Mouse (Mus musculus) lung, postnatal 4 days (tissue): ENCODE measurements at regions not wholly inside any gene's neighbourhood (a gene's known extent, or its start where the extent isn't known, plus 50 kb on each side); places are given as distances from the start of the nearest gene placed in this dataset.

Experiments used
- DNase-seq, 2 experiments: peaks; one replicate each; pipeline ENCODE4 v3.0.0; 2021

DNA sequence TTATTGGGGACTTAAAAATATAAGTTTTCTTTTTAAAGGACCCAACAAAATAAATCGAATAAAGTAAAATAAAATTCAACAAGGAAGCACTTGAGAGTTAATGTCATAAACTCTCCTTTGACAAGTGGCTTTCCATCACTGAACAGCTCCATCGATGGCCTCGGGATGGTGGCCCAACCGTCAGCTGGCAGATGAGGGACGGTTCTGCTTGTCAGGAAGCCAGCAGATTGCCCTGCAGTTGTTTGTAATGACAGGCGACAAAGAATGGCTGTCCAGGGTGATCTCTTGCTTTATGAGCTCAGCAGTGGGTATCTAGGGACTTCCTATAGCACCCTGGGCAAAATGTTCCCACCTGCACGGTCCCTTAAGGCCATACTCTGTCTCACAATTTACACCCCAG, 531.7 kb downstream of the Zfp536 start:
- DNase-seq, result no peak

DNA sequence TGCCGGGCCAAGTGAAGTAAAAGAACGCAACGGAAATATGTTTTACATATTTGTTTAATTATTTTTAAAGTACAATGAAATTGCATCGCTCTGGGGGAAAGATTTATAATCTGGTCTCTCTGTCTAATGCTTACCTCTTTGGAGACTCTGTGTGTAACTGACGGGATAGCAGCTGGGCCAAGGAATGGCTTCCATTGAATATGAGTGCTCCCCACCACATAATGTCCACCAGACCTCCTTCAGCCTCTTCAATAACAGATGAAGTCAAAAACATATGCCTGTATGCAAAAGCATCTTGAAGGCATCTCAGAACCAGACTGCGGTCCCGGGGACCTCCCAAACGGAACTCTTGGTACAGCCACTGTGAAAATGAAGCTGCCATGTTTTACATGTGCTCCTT, 531.0 kb downstream of the Zfp536 start:
- no peak for DNase-seq

GRCm38 (mm10) chr7:37246156-37246555, 527.3 kb downstream of the Zfp536 start:
- DNase-seq, result no peak

- DNase-seq, result peak in 1 of 2 experiments; percentile 23
These were observed 519.0 kb downstream of the Zfp536 start for GRCm38 (mm10) chr7:37254431-37254830.

DNA sequence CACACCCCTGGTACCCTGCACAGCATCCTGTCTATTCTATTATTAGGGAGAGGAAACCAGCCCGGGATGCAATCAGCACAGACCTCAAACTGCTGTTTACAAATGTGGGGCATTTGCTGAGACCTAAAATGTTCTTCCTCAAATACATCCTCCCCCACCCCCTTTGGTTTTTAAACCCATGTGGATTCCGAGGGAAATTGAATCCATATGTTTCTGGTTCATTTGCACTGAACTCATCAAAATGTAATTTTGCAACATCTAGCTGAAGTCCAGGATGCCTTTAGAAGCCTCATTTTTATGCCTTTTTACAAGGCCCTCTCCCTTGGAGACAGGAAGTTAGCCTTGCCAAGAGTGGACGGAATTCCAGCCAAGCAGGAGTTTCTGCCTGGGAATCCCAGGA, 517.6 kb downstream of the Zfp536 start:
- DNase-seq, result no peak

DNA sequence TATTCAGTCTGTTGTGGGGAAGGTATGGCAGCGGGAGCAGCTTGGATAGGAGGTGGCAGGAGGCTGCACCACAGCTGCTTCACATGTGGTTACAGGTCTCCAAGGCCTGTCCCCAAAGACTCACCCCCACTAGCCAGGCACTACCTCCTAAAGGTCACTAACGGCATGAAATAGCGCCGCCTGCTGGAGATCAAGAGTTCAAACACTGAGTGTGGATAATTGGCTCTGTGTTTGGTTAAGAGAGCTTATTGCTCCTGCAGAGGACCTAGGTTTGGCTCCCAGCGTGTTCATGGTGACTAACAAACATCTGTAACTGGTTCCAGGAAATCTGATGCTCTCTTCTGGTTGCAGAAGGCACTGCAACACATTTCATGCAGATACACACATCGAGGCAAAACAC, 514.1 kb downstream of the Zfp536 start:
- no peak for DNase-seq

DNA sequence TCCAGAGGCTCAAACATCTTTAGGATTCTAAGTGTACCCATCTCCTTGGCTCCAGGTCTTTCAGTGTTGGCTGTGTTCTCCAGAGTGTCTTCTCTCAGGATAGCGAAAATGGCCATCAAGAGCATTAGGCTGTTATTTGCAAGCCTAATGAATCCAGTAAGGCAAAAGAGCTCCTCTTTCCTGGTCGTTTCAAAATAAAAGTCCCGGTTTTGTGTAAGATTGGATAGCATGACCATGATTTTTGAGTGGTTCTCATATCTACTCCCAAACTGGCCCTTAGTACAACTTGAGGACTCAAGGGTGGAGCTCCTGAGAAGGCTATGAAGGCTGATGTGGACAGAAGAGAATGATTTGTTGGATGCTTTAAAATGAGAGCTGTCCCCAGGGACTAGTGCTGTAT, 510.6 kb downstream of the Zfp536 start:
- no peak for DNase-seq

- DNase-seq, result no peak
These were observed 506.0 kb downstream of the Zfp536 start for GRCm38 (mm10) chr7:37267404-37267803.

DNA sequence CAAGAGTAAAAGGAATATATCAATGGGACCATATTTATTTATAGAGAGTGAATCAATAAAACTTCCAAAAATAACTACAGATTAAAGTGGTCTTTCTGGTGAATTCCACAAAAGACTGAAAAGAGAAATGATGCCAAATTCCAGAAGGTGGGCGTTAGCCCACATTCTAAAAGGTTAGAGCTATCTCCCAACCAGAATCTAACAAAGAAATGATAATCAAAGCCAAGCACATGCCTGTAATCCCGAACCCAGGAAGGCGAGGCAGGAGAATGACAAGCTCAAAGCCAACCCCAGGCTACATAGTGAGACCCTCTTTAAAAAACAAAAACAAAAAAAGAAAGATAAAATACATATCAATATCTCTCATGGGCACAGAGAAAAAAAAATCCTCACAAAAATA, 502.6 kb downstream of the Zfp536 start:
- no peak for DNase-seq

DNA sequence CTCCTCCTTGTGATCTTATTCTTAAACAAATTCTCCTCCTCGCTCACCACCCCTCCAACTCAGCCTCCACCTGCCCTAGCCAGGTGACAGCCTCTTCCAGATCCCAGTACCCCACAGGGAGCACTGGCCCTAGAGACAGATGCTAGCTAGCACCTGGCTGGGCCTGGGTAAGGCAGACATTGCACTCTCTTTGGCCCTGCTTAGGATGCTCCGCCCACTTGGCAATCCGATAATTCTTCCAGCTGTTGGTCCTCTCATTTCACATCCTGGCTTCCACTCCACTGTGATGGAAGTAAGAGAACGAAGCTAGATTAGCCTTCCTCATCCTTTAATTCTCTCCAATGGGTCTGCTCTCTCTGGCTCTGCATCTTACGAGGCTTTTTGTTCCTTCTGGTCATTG, 483.4 kb downstream of the Zfp536 start:
- peak; percentile 13 to 41 for DNase-seq

DNA sequence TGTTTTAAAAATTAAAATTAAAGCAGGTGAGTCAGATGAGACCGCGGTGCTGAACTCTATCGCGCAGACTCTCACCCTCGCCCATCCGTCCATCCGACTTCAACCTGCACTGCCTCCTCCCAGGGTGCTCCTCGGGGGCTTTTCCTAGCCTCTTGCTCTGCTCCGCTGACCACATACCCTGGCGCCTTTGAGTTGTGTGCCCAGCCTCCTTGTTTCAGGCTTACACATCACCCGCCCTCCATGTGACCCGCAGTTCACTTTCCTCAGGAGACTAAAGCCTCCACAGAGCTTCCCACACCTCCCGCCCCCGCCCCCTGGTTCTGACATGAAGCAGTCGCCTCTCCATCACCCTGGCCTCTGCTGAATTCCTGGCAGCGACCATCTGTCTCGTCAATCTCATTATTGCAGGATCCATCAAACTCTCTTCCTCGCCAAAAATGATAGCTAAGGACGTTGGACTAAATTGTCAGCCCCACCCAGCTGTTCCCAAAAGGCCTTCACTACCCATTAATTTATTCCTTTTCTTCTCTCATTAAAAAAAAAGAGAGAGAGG, 482.9 kb downstream of the Zfp536 start:
- DNase-seq, result no peak

- peak in 1 of 2 experiments; percentile 49 for DNase-seq
These were observed 481.7 kb downstream of the Zfp536 start for GRCm38 (mm10) chr7:37291726-37292125.

- no peak for DNase-seq
These were observed 480.9 kb downstream of the Zfp536 start for GRCm38 (mm10) chr7:37292554-37292953.

DNA sequence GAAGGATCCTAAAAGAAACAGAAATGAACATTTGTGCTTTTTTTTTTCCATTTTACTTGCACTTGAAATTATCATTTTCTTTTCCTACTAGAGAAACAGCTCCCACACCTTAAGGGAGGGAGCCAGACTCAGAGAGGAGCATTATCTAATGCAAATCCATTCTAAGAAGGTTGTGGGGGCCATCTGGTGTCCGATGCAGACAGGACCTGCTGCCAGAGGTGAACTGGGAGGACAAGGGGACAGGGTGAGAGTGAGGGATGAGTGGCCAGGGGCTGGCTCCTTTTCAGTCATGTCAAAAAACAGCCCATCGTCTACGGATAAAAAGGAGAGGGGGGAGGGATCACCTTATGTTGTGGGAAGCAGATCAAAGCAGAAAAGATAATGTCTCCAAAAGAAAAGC, 474.6 kb downstream of the Zfp536 start:
- no peak for DNase-seq

DNA sequence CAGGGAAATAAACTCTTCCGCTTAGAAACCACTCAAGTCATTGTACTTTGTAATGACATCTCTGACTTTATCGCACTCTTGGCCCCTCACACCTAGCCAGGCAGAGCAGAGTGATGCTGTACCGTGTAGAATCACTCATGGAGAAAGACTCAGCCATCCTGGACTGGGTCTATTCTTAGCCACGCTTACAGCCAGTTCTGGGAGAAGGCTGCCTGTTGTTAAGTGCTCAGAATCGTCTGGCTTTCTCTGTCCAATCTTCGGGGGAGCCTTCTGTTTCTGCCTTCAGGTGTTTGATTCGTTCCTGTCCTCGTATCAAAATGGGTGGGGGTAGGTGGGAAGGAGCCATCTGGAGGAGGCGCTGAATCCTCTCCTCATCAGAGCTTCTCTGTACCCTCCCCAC, 468.0 kb downstream of the Zfp536 start:
- DNase-seq, result no peak

- no peak for DNase-seq
These were observed 466.2 kb downstream of the Zfp536 start for GRCm38 (mm10) chr7:37307191-37307590.

DNA sequence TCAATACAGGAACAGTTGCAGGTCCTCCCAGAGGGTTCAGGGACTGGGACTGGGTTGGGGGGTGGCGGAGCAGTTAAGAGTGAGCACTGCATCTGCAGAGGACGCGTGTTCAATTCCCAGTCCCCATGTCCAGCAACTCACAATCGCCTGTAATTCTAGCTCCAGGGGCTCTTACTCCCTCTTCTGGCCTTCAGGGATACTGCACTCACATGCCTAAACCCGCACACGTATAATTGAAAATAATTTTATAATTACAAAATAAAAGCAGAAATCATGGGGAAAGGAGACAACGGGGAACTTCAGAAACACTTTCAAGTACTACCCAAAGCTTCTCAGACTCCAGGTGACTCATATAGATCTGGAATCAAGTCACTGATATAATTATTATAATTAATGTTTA, 448.8 kb downstream of the Zfp536 start:
- no peak for DNase-seq

DNA sequence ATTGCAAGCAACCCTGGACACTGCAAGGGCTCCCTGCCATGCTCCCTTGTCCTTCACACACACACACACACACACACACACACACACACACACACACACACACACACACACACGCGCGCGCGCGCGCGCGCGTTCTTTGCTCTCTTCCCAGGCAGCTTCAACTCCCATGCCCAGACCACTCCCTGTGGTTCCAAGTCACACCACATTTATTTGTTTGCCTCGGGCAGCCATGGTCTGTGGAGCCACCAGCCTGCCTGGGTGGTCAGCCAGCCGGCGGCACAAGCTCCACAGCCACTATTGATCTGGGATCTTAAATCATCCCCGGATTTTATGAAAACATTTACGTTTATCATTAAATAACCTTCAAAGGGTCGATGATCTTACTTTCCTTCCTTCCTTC, 440.0 kb downstream of the Zfp536 start:
- no peak for DNase-seq

DNA sequence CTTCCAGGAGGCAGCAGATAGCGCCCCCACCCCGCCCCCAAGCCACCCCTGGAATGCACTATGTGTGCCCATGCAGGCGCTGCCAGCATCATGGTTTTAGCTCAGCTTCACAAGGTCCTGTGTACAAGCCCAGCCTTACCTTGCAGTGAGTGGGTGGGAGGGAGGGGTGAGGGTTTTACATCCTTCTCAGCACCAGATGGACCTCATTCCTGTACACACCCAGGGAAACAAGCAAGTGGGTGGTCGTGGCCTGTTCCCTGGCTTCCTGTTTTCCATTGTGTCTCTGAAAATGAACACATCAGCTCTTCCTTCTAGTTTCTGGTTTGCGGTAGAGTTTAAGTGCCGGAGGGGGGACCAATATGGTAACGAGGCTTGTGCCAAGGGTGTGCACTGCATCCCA, 438.2 kb downstream of the Zfp536 start:
- DNase-seq, result no peak

DNA sequence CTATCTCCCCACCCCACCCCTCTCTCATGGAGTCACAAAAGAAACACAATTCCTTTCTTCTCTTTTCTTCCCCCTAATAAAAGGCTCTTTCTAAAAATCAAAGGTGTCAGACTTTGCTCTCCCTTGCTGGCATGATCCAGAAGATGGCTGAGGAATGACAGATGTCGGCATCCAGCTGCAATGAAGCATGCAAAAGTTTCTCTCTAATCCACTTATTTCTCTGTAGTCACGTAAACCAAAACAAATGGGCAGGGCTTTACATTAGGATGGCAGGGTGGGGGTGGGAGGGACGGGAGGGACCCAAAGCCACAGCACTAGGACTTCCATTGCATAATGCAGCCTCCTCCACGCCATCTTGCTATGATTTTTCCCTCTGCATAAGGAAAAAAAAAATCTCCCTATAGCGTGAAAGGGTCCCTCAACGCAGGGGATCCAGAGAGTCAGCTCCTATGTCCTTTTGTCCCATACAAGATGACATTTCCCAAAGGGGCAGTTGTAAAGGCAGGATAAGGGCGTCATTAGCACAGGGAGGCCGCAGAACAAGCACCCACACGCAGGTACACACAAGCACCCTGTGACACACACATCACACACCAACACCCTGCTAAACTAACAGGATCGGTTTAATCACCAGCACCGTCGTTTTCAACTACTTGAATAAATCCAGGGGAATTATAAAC, 437.1 kb downstream of the Zfp536 start:
- DNase-seq, result no peak

- no peak for DNase-seq
These were observed 436.4 kb downstream of the Zfp536 start for GRCm38 (mm10) chr7:37336851-37337531.

DNA sequence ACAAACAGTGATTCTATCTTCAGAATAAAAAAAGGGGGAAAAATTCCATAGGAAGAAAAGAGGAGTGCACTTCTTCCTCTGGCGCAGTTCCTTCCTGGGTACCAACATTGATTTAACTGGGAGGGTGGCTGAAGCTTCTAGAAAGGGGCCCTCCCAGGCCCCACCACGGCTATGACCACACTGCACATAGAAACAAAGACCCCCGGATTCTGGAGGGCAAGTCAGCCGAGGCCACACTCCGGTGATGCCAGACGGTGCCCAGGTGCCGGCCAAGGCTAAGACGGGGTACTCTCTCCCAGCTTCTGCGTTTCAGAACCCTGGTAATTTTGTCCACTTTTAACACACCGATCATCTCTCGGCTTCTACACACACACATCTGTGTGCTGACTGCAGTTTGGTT, 435.8 kb downstream of the Zfp536 start:
- no peak for DNase-seq

- no peak for DNase-seq
These were observed 435.4 kb downstream of the Zfp536 start for GRCm38 (mm10) chr7:37338067-37338501.

GRCm38 (mm10) chr7:37342613-37343012, 430.8 kb downstream of the Zfp536 start:
- DNase-seq, result no peak
